Mouse (Mus musculus) adrenal gland, adult 10 weeks (tissue): ENCODE measurements around the gene Tprgl. TPM values are rescaled to one million over a fixed set of nuclear protein-coding genes. Genes with fewer than 3 reads are reported as not detected.

Experiments
- polyA plus RNA-seq: library from polyadenylated mRNA; stranded (reverse); fragments of 350-450 nt; fragmentation: Illumina TruSeq; extraction: RNeasy Lipid Tissue Mini Kit (QIAGEN cat#74804); gene quantifications from one replicate; pipeline ENCODE4 v1.2.3, GENCODE M21; 2014; ENCODE audit warnings: low read depth, low replicate concordance

Tprgl gene
- 151 TPM for polyA plus RNA-seq

DNA sequence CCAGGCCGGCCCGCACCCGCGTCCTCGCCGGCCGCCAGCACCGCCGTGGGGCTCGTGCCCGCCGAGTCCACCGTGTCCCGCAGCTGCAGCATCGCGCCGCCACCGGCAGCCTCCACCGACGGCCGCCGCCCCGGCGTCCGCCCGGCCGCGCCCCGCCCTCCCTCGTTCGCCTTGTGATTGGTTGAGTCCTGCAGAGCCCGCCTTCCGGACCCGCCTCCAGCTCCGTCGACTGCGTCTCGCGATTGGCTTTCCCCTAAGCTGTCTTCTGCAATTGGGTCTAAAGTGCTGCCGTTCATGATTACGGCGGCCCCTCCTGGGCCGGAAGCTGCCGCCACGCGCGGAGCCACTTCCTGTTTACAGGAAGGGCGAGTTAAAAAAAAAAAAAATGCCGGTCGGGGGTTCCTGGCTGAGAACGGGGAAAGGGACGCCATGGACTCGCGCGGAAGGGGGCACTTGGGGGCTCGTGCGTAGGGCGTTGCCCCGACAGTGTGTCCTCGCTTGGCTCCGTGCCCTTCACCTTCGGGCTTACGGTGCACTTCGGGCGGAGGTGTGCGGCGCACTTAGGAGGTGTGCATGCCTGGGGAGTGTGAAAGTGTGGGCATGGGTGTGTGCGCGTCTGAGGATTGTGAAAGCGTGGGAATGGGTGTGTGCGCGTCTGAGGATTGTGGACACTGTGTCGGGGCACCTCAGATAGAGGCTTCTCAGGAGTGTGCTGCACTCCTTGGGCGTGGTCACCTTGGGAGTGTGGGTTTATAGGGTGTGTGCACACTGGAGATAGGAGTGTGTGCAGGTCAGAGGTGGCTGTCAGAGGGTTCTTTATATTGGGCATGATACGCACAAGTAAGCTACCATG lies at the start of gene Tprgl:
Gene Tprgl, minus strand, starts transcription at position 129 of the 853 bp plus-strand sequence.

DNA sequence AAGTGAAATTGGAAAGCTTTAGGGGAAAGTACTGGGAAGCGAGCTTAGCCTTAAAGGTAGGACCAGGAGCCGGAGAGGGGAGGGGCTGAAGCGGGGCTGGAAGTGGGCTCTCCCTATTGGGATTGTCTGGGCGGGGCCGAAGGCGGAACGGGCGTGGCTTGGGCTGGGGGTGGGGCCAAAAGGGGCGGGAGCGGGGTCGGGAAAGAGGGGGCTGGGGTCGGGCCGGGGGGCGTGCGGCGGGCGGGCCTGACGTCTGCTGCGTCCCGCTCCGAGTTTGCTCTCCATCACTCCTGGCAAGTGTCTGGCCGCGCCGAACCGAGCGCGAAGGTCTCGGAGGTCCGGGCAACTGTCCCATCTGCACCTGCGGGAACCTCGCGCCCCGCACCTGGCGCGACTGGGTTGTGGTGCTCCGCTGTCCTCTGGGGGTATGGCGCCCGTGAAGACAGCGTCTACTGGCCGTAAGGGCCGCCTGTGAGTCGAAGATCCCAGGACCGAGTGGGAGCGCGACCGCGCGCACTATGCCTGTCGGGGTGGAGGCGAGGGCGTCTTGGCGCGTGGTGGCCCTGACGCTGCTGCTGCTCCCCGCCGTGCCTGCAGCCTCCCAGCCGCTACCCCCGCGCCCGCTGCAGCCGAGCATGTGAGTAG lies 10.2 kb upstream of the Tprgl start, which contains the start of gene Megf6:
Gene Megf6, plus strand, starts transcription at position 225 of the 645 bp plus-strand sequence.

DNA sequence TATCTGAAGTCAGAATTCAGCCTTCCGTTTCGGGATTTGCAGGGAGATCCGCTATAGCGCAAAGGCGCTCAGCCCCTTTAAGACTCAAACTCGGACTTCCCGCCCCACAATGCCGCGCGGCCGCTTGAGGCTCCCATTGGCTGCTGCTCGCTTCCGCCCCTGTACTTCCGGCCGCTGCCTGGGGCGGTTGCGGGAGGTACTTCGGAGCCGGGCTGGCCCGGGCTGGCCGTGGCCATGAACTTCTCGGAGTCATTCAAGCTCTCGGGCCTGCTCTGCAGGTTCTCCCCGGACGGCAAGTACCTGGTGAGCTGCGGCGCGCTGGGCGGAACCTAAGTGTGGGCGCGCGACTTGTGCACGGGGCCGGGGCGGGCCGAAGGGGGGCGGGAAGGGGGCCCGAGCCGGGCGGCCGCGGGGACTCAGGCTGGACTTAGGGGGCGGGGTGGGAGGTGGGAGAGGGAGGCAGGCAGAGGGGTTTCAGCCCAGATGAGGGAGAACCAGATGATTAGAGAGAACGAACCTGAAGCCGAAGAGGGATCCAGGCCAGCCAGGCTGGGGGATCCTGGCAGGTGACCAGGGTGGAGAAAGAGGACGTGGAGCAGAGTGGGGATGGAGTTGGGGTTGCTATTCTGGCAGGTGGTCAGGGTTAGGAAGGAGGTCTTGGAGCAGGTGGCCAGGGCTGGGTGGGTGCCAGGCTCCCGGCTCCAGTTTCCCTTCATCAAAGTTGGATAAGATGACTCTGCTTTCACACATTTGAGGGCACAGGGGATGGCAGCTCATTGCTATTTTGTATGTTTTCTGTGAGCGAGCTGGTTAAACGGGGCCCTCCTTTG lies 18.0 kb downstream of the Tprgl start, which contains the start of gene Wrap73:
Gene Wrap73, plus strand, starts transcription at position 162 of the 830 bp plus-strand sequence.

DNA sequence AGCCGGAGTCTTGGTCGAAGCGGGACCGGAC lies 20.5 kb downstream of the Tprgl start, which contains the start of gene Trp73:
Gene Trp73, minus strand, starts transcription at position 27 of the 31 bp plus-strand sequence.

Other genes starting within 250 kb of the Tprgl start
- 5.5 TPM for gene A430005L14Rik, start 203.4 kb downstream of the Tprgl start, polyA plus RNA-seq
- 1.7 TPM for gene Dffb, start 185.5 kb downstream of the Tprgl start, polyA plus RNA-seq
- 35.3 TPM for gene Cep104, start 185.5 kb downstream of the Tprgl start, polyA plus RNA-seq
- gene Lrrc47, start 148.9 kb downstream of the Tprgl start, polyA plus RNA-seq = 18.2 TPM
- gene Smim1, start 134.4 kb downstream of the Tprgl start, polyA plus RNA-seq = 1.3 TPM
- gene Ccdc27, start 118.0 kb downstream of the Tprgl start, polyA plus RNA-seq = not detected
- not detected for gene Trp73, start 20.5 kb downstream of the Tprgl start, polyA plus RNA-seq
- 3.1 TPM for gene Wrap73, start 18.3 kb downstream of the Tprgl start, polyA plus RNA-seq
- not detected for gene Megf6, start 10.1 kb upstream of the Tprgl start, polyA plus RNA-seq
- not detected for gene Arhgef16, start 141.0 kb upstream of the Tprgl start, polyA plus RNA-seq
- gene B230104I21Rik, start 175.5 kb upstream of the Tprgl start, polyA plus RNA-seq = not detected